Mouse (Mus musculus): ENCODE data around the gene Sspo. TPM values are rescaled to one million over a fixed set of nuclear protein-coding genes. Genes with fewer than 3 reads are reported as not detected.
"Not testable (repeated sequence)": the region's sequence is repeated elsewhere in the genome, so short reads cannot be mapped to it uniquely, and the experiment has no call there.

Gene Sspo
- polyA plus RNA-seq, 1 experiment from 2014 or later: 0.05 TPM

DNA sequence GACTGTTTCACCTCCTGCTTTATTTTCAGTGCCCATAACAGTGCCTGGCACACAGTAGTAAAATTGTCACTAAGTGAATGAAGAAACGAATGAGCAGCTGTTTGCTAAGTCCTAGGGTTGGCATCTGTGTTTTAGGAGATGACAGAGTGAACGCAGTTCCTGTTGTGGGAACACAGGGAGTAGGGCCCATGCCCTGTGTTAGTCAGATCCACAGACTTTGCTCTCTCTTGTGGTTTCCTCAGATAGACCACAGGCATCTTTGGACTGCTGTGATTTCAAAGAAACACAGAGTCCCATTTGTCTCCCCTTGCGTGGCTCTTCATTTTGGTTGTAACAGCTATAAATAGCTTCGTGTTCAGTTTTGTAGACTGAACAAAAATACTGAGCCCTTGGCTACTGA lies 62.4 kb downstream of the Sspo start:
- no peak overlapping the region for H3K4me2 ChIP-seq
- 71% methylated on average over 4 of the region's 4 CpGs for WGBS

DNA sequence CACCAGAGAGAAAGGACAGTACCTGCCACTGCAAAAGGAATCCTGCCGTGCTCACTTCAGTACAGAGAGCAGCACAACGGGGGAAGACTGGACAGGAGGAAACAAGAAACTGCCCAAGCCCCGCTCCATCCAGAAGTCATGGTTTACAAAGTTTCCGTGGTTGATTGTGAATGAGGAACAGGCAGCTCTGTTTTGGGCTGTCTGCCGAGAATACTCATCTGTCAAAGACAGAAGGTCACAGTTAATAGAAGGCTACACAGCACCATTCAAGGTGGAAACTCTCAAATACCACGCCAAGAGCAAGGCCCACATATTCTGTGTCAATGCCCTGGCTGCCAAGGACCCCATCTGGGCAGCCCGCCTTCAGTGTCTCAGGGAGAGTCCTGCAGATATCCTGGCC lies 63.8 kb downstream of the Sspo start:
- H3K4me1 ChIP-seq (replicated peaks; ENCODE audit: control insufficient read depth, insufficient read depth, low read length): no peaks in the 10 kb centered on the region
- WGBS: 67% methylated on average over 7 of the region's 7 CpGs
- H3K4me2 ChIP-seq: no peak overlapping the region
- no peak for DNase-seq (ENCODE audit: low spot score)
- ATAC-seq (replicated peaks; ENCODE audit: low FRiP score): no peak
- no peaks in the 10 kb centered on the region for H3K9me3 ChIP-seq (ENCODE audit: control insufficient read depth, low read length)
- no peak overlapping the region for H3K9ac ChIP-seq (ENCODE audit: low read depth, low read length)
- no peak overlapping the region for H3K4me3 ChIP-seq (ENCODE audit: low read depth, low read length)
- no peak overlapping the region for H3K27ac ChIP-seq (ENCODE audit: low read depth, low read length)
- H3K27me3 ChIP-seq (replicated peaks; ENCODE audit: control insufficient read depth, insufficient read depth, low read length): no peaks in the 10 kb centered on the region
- H3K36me3 ChIP-seq (ENCODE audit: control insufficient read depth, insufficient read depth, low read length): peaks cover 23% of the 10 kb centered on the region; the same call in 1 of the 2 replicates

More for the DNA sequence above, 62.4 kb downstream of the Sspo start:
- no peaks in the 10 kb centered on the region for H3K9me3 ChIP-seq (ENCODE audit: control insufficient read depth, low read length)
- peaks cover 15% of the 10 kb centered on the region; the same call in 1 of the 2 replicates for H3K36me3 ChIP-seq (ENCODE audit: control insufficient read depth, insufficient read depth, low read length)
- DNase-seq (ENCODE audit: low spot score): no peak
- no peak overlapping the region for H3K9ac ChIP-seq (ENCODE audit: low read depth, low read length)
- H3K4me1 ChIP-seq (replicated peaks; ENCODE audit: control insufficient read depth, insufficient read depth, low read length): no peaks in the 10 kb centered on the region
- no peaks in the 10 kb centered on the region for H3K27me3 ChIP-seq (replicated peaks; ENCODE audit: control insufficient read depth, insufficient read depth, low read length)
- no peak overlapping the region for H3K27ac ChIP-seq (ENCODE audit: low read depth, low read length)
- no peak for ATAC-seq (replicated peaks; ENCODE audit: low FRiP score)
- H3K4me3 ChIP-seq (ENCODE audit: low read depth, low read length): no peak overlapping the region

GRCm38 (mm10) chr6:48524882-48525281 lies 76.9 kb downstream of the Sspo start:
- H3K9ac ChIP-seq (ENCODE audit: low read depth, low read length); ATAC-seq (replicated peaks; ENCODE audit: low FRiP score); DNase-seq (ENCODE audit: low spot score); H3K4me3 ChIP-seq (ENCODE audit: low read depth, low read length); H3K9me3 ChIP-seq (ENCODE audit: control insufficient read depth, low read length); H3K27me3 ChIP-seq (replicated peaks; ENCODE audit: control insufficient read depth, insufficient read depth, low read length); H3K36me3 ChIP-seq (ENCODE audit: control insufficient read depth, insufficient read depth, low read length); H3K4me1 ChIP-seq (replicated peaks; ENCODE audit: control insufficient read depth, insufficient read depth, low read length); H3K27ac ChIP-seq (ENCODE audit: low read depth, low read length); H3K4me2 ChIP-seq: not testable (repeated sequence)
- WGBS: 89% methylated on average over 12 of the region's 16 CpGs

DNA sequence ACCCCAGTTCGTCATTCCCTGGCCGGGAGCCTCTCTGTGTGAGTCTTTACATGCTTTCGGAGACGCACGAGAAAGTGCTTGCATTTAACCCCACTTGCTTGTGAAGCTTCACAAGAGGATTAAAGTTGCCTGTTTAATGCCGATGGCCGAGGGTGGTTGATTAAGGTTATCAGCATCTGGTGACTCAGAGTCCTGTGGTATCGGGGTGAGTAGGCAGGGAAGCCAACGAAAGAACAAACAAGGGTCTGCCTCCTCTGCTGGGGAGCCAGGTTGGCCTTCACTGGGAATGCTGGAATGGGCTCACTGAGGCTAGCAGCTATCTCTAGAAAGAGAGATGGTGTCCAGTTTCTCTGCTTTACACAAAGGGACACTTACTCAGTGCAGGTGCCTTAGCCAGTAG lies 79.9 kb downstream of the Sspo start:
- no peaks in the 10 kb centered on the region for H3K27me3 ChIP-seq (replicated peaks; ENCODE audit: control insufficient read depth, insufficient read depth, low read length)
- no peaks in the 10 kb centered on the region for H3K9me3 ChIP-seq (ENCODE audit: control insufficient read depth, low read length)
- H3K4me3 ChIP-seq (ENCODE audit: low read depth, low read length): no peak overlapping the region
- WGBS: 72% methylated on average over 9 of the region's 9 CpGs
- H3K36me3 ChIP-seq (ENCODE audit: control insufficient read depth, insufficient read depth, low read length): peaks cover 3% of the 10 kb centered on the region; the same call in 1 of the 2 replicates
- no peak overlapping the region for H3K27ac ChIP-seq (ENCODE audit: low read depth, low read length)
- ATAC-seq (replicated peaks; ENCODE audit: low FRiP score) (no peak), DNase-seq (ENCODE audit: low spot score) (no peak)
- H3K4me2 ChIP-seq: no peak overlapping the region
- H3K9ac ChIP-seq (ENCODE audit: low read depth, low read length): no peak overlapping the region
- H3K4me1 ChIP-seq (replicated peaks; ENCODE audit: control insufficient read depth, insufficient read depth, low read length): no peaks in the 10 kb centered on the region

- DNase-seq (ENCODE audit: low spot score): no peak
- H3K4me2 ChIP-seq: no peak overlapping the region
- H3K9ac ChIP-seq (ENCODE audit: low read depth, low read length): no peak overlapping the region
- 54% methylated on average over 14 of the region's 14 CpGs for WGBS
- no peaks in the 10 kb centered on the region for H3K4me1 ChIP-seq (replicated peaks; ENCODE audit: control insufficient read depth, insufficient read depth, low read length)
- H3K27me3 ChIP-seq (replicated peaks; ENCODE audit: control insufficient read depth, insufficient read depth, low read length): no peaks in the 10 kb centered on the region
- H3K36me3 ChIP-seq (ENCODE audit: control insufficient read depth, insufficient read depth, low read length): peaks cover 3% of the 10 kb centered on the region; the same call in 1 of the 2 replicates
- no peak; the same call in 1 of the 2 replicates for ATAC-seq (replicated peaks; ENCODE audit: low FRiP score)
- H3K9me3 ChIP-seq (ENCODE audit: control insufficient read depth, low read length): no peaks in the 10 kb centered on the region
- H3K27ac ChIP-seq (ENCODE audit: low read depth, low read length): no peak overlapping the region
- H3K4me3 ChIP-seq (ENCODE audit: low read depth, low read length): no peak overlapping the region
Measured at GRCm38 (mm10) chr6:48529261-48529660, 81.2 kb downstream of the Sspo start.

GRCm38 (mm10) chr6:48529871-48530440 lies 81.9 kb downstream of the Sspo start:
- WGBS: 78% methylated on average over 16 of the region's 16 CpGs
- no peak overlapping the region for H3K27ac ChIP-seq (ENCODE audit: low read depth, low read length)

GRCm38 (mm10) chr6:48530862-48531261 lies 82.8 kb downstream of the Sspo start:
- no peak overlapping the region for H3K9ac ChIP-seq (ENCODE audit: low read depth, low read length)
- H3K4me3 ChIP-seq (ENCODE audit: low read depth, low read length): no peak overlapping the region
- no peak overlapping the region for H3K27ac ChIP-seq (ENCODE audit: low read depth, low read length)
- no peaks in the 10 kb centered on the region for H3K36me3 ChIP-seq (ENCODE audit: control insufficient read depth, insufficient read depth, low read length)
- no peak overlapping the region for H3K4me2 ChIP-seq
- no peaks in the 10 kb centered on the region for H3K27me3 ChIP-seq (replicated peaks; ENCODE audit: control insufficient read depth, insufficient read depth, low read length)
- WGBS: 74% methylated on average over 2 of the region's 2 CpGs
- H3K4me1 ChIP-seq (replicated peaks; ENCODE audit: control insufficient read depth, insufficient read depth, low read length): no peaks in the 10 kb centered on the region
- ATAC-seq (replicated peaks; ENCODE audit: low FRiP score) (no peak), DNase-seq (ENCODE audit: low spot score) (no peak)
- no peaks in the 10 kb centered on the region for H3K9me3 ChIP-seq (ENCODE audit: control insufficient read depth, low read length)

More at GRCm38 (mm10) chr6:48529871-48530440, 81.9 kb downstream of the Sspo start:
- no peak overlapping the region for H3K9ac ChIP-seq (ENCODE audit: low read depth, low read length)
- H3K9me3 ChIP-seq (ENCODE audit: control insufficient read depth, low read length): no peaks in the 10 kb centered on the region
- no peak overlapping the region for H3K4me2 ChIP-seq
- no peak overlapping the region for H3K4me3 ChIP-seq (ENCODE audit: low read depth, low read length)
- no peak for ATAC-seq (replicated peaks; ENCODE audit: low FRiP score)
- no peaks in the 10 kb centered on the region for H3K4me1 ChIP-seq (replicated peaks; ENCODE audit: control insufficient read depth, insufficient read depth, low read length)
- DNase-seq (ENCODE audit: low spot score): no peak
- H3K27me3 ChIP-seq (replicated peaks; ENCODE audit: control insufficient read depth, insufficient read depth, low read length): no peaks in the 10 kb centered on the region
- peaks cover 3% of the 10 kb centered on the region; the same call in 1 of the 2 replicates for H3K36me3 ChIP-seq (ENCODE audit: control insufficient read depth, insufficient read depth, low read length)

GRCm38 (mm10) chr6:48533475-48533874 lies 85.4 kb downstream of the Sspo start:
- Histone ChIP-seq H3K4me3 (ENCODE audit: low read depth, low read length) (no peak overlapping the region), H3K9ac (ENCODE audit: low read depth, low read length) (no peak overlapping the region), H3K4me1 (replicated peaks; ENCODE audit: control insufficient read depth, insufficient read depth, low read length) (no peaks in the 10 kb centered on the region), H3K27me3 (replicated peaks; ENCODE audit: control insufficient read depth, insufficient read depth, low read length) (no peaks in the 10 kb centered on the region), H3K27ac (ENCODE audit: low read depth, low read length) (no peak overlapping the region), H3K4me2 (no peak overlapping the region), H3K9me3 (ENCODE audit: control insufficient read depth, low read length) (no peaks in the 10 kb centered on the region), H3K36me3 (ENCODE audit: control insufficient read depth, insufficient read depth, low read length) (no peaks in the 10 kb centered on the region)
- 78% methylated on average over 2 of the region's 2 CpGs for WGBS
- DNase-seq (ENCODE audit: low spot score) (no peak), ATAC-seq (replicated peaks; ENCODE audit: low FRiP score) (no peak)

- 77% methylated on average over 8 of the region's 8 CpGs for WGBS
- H3K27ac ChIP-seq (ENCODE audit: low read depth, low read length): no peak overlapping the region
- no peak for ATAC-seq (replicated peaks; ENCODE audit: low FRiP score)
Measured at GRCm38 (mm10) chr6:48534913-48535312, 86.9 kb downstream of the Sspo start.

More at GRCm38 (mm10) chr6:48534913-48535312, 86.9 kb downstream of the Sspo start:
- Histone ChIP-seq H3K4me2 (no peak overlapping the region), H3K4me3 (ENCODE audit: low read depth, low read length) (no peak overlapping the region), H3K9ac (ENCODE audit: low read depth, low read length) (no peak overlapping the region), H3K9me3 (ENCODE audit: control insufficient read depth, low read length) (no peaks in the 10 kb centered on the region), H3K27me3 (replicated peaks; ENCODE audit: control insufficient read depth, insufficient read depth, low read length) (no peaks in the 10 kb centered on the region), H3K36me3 (ENCODE audit: control insufficient read depth, insufficient read depth, low read length) (no peaks in the 10 kb centered on the region), H3K4me1 (replicated peaks; ENCODE audit: control insufficient read depth, insufficient read depth, low read length) (no peaks in the 10 kb centered on the region)
- no peak for DNase-seq (ENCODE audit: low spot score)
